7 mouse cellular contexts compared by ENCODE assay signal in the genomic region with DNA sequence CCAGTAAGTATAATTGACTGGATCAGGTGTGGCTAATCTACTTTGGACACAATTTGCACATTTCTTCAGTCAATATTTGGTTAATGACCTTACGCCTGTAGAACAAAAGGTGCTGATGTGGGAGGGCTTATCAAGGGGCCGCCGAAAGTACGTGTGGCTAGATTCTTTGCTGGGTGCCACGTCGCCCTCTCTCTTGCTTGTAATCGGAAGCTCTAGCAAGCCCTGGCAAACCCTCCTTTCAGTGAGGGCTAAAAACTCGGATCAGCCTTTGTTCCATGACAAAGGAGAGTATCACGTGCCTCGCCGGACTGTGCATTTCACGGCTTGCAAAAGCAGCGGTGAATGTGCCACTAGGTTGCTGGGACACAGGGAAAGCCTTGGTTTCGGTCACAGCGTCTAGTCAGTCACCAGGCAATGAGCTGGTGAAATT. TPM values are rescaled to one million over a fixed set of nuclear protein-coding genes. Genes with fewer than 3 reads are reported as not detected.
DNase-seq lines count a peak whose midpoint lies in the region; ATAC-seq and TF ChIP-seq lines count a peak whose summit lies in the region.

No protein-coding gene starts in this region.

- peak; percentile 93 for DNase-seq in ES-CJ7 (ENCODE audit: low read depth, low spot score)
- DNase-seq in embryonic facial prominence, embryonic 10.5 days (ENCODE audit: low spot score) = peak; percentile 84
- peak; percentile 84 for DNase-seq in hindbrain, embryonic 14.5 days (ENCODE audit: low spot score)
- DNase-seq in urinary bladder, postnatal 36 days (ENCODE audit: low spot score in 2 of 2) = peak; percentile 17 to 25

- TF ChIP-seq POLR2A in myocyte (IDR thresholded peaks at IDR 0.05; ENCODE audit: insufficient read length, low read depth) = peak; percentile 28

- peak overlapping the region; percentile 67 for H3K4me2 ChIP-seq in hindbrain, embryonic 14.5 days (replicated peaks)
- peak overlapping the region; percentile 85 for H3K4me2 ChIP-seq in liver, embryonic 12.5 days
- H3K4me2 ChIP-seq in myocyte (ENCODE audit: low read depth) = peak overlapping the region; percentile 91

- H3K4me1 ChIP-seq in embryonic facial prominence, embryonic 10.5 days = peaks cover 18% of the 10 kb centered on the region
- H3K4me1 ChIP-seq in hindbrain, embryonic 14.5 days (replicated peaks; ENCODE audit: control insufficient read depth, insufficient read depth, low read length) = peaks cover 20% of the 10 kb centered on the region
- peaks cover 49% of the 10 kb centered on the region for H3K4me1 ChIP-seq in liver, embryonic 12.5 days

- peak overlapping the region; percentile 98 for H3K27ac ChIP-seq in embryonic facial prominence, embryonic 10.5 days (replicated peaks)
- peak overlapping the region; percentile 99 for H3K27ac ChIP-seq in hindbrain, embryonic 14.5 days
- peak overlapping the region; percentile 97 for H3K27ac ChIP-seq in liver, embryonic 12.5 days

- H3K9ac ChIP-seq in hindbrain, embryonic 14.5 days = peak overlapping the region; percentile 95
- H3K9ac ChIP-seq in liver, embryonic 12.5 days = peak overlapping the region; percentile 94

- H3ac ChIP-seq in C2C12 (ENCODE audit: control insufficient read depth, insufficient read length, low read depth) (peak overlapping the region; percentile 21), myocyte (ENCODE audit: control insufficient read depth, insufficient read length) (no peak overlapping the region)

- WGBS in embryonic facial prominence, embryonic 10.5 days = under 1% methylated on average over 15 of the region's 15 CpGs
- WGBS in hindbrain, embryonic 14.5 days = under 1% methylated on average over 15 of the region's 15 CpGs
- 3% methylated on average over 15 of the region's 15 CpGs for WGBS in liver, embryonic 12.5 days (ENCODE audit: insufficient replicate concordance)

- H3K36me3 ChIP-seq in C2C12 (ENCODE audit: control insufficient read depth, insufficient read depth) (peaks cover 14% of the 10 kb centered on the region), myocyte (ENCODE audit: control insufficient read depth, insufficient read depth) (no peaks in the 10 kb centered on the region)
- H3K36me3 ChIP-seq in embryonic facial prominence, embryonic 10.5 days (replicated peaks) = peaks cover 45% of the 10 kb centered on the region
- peaks cover 30% of the 10 kb centered on the region for H3K36me3 ChIP-seq in hindbrain, embryonic 14.5 days (replicated peaks; ENCODE audit: control insufficient read depth, insufficient read depth)
- H3K36me3 ChIP-seq in liver, embryonic 12.5 days = peaks cover 59% of the 10 kb centered on the region

- no peak for TF ChIP-seq CTCF in C2C12 (IDR thresholded peaks at IDR 0.05; ENCODE audit: control insufficient read depth, insufficient read depth, insufficient read length)

- H3K79me2 ChIP-seq in C2C12 (ENCODE audit: control insufficient read depth, insufficient read depth) (peaks cover 33% of the 10 kb centered on the region), myocyte (ENCODE audit: control insufficient read depth, insufficient read depth) (no peaks in the 10 kb centered on the region)

- peak; percentile 47 for ATAC-seq in hindbrain, embryonic 14.5 days (ENCODE audit: low FRiP score)
- no peak for ATAC-seq in liver, embryonic 12.5 days

- H3K4me3 ChIP-seq in C2C12 (ENCODE audit: insufficient read depth, poor library complexity, severe bottlenecking) = peak overlapping the region; percentile 45
- peak overlapping the region; percentile 87 for H3K4me3 ChIP-seq in embryonic facial prominence, embryonic 10.5 days
- peak overlapping the region; percentile 79 for H3K4me3 ChIP-seq in hindbrain, embryonic 14.5 days (replicated peaks; ENCODE audit: low read length)
- H3K4me3 ChIP-seq in liver, embryonic 12.5 days = peak overlapping the region; percentile 87
- peak overlapping the region; percentile 37 for H3K4me3 ChIP-seq in myocyte

- H3K79me3 ChIP-seq in C2C12 (ENCODE audit: low read depth) = peaks cover 12% of the 10 kb centered on the region

- no peaks in the 10 kb centered on the region for H3K9me3 ChIP-seq in embryonic facial prominence, embryonic 10.5 days
- H3K9me3 ChIP-seq in hindbrain, embryonic 14.5 days (ENCODE audit: control insufficient read depth, low read length) = no peaks in the 10 kb centered on the region
- no peaks in the 10 kb centered on the region for H3K9me3 ChIP-seq in liver, embryonic 12.5 days (replicated peaks)

- no peaks in the 10 kb centered on the region for H3K27me3 ChIP-seq in C2C12 (ENCODE audit: control insufficient read depth, insufficient read depth, insufficient read length)
- peaks cover 15% of the 10 kb centered on the region for H3K27me3 ChIP-seq in embryonic facial prominence, embryonic 10.5 days (replicated peaks; ENCODE audit: low read depth, poor library complexity, severe bottlenecking)
- no peaks in the 10 kb centered on the region for H3K27me3 ChIP-seq in hindbrain, embryonic 14.5 days (ENCODE audit: control insufficient read depth, insufficient read depth, low read length)
- H3K27me3 ChIP-seq in liver, embryonic 12.5 days (replicated peaks) = peaks cover 5% of the 10 kb centered on the region
- H3K27me3 ChIP-seq in myocyte (ENCODE audit: control insufficient read depth, insufficient read depth, insufficient read length) = no peaks in the 10 kb centered on the region

TF ChIP-seq in C2C12, 6 proteins besides CTCF, POLR2A, EP300 and RAD21:
- TF ChIP-seq MYOD1 (IDR thresholded peaks at IDR 0.05; ENCODE audit: control insufficient read depth, insufficient read length, low read depth) = no peak
- peak; percentile 82 for TF ChIP-seq USF1 (IDR thresholded peaks at IDR 0.05; ENCODE audit: low read depth)
- TF ChIP-seq MYOG (IDR thresholded peaks at IDR 0.05; ENCODE audit: control insufficient read depth, extremely low read depth, insufficient read length) = no peak

TF ChIP-seq in myocyte, 11 proteins besides CTCF, POLR2A, EP300 and RAD21:
- TF ChIP-seq USF1 (IDR thresholded peaks at IDR 0.05; ENCODE audit: low read depth) (peak; percentile 59), CEBPB (IDR thresholded peaks at IDR 0.05; ENCODE audit: insufficient read depth, poor library complexity, severe bottlenecking) (no peak)
TF ChIP-seq in myocyte: peak in this region for 1.

RNA-seq across cellular contexts. Expression of a gene that starts 2.6 kb away (rescaled TPM):
- polyA plus RNA-seq in C2C12 (2012; fragmentation: generic; extraction: Trizol) = 83.6 TPM
- polyA plus RNA-seq in embryonic facial prominence, embryonic 10.5 days (2016; fragmentation: Nextera tagmentation; extraction: Ambion mirVana) = 362 and 367 TPM in 2 replicates
- 938 and 954 TPM in 2 replicates for polyA plus RNA-seq in hindbrain, embryonic 14.5 days (2014; fragmentation: Nextera tagmentation; extraction: Ambion mirVana)
- 819 and 854 TPM in 2 replicates for polyA plus RNA-seq in liver, embryonic 12.5 days (2016; fragmentation: Nextera tagmentation; extraction: Ambion mirVana)
- 31.2 TPM for polyA plus RNA-seq in myocyte (2012; fragmentation: generic; extraction: Trizol)

RNA-seq across cellular contexts. Expression of a gene that starts 39.9 kb away (rescaled TPM):
- polyA plus RNA-seq in C2C12 (2012; fragmentation: generic; extraction: Trizol) (28.2 TPM), myocyte (2012; fragmentation: generic; extraction: Trizol) (52.6 TPM)
- polyA plus RNA-seq in embryonic facial prominence, embryonic 10.5 days (2016; fragmentation: Nextera tagmentation; extraction: Ambion mirVana) = 60.1 and 66.2 TPM in 2 replicates
- polyA plus RNA-seq in hindbrain, embryonic 14.5 days (2014; fragmentation: Nextera tagmentation; extraction: Ambion mirVana) = 66.1 and 66.7 TPM in 2 replicates
- 46.4 and 50.8 TPM in 2 replicates for polyA plus RNA-seq in liver, embryonic 12.5 days (2016; fragmentation: Nextera tagmentation; extraction: Ambion mirVana)

RNA-seq across cellular contexts. Expression of a gene that starts 56.8 kb away (rescaled TPM):
- polyA plus RNA-seq in C2C12 (2012; fragmentation: generic; extraction: Trizol) (6.4 TPM), myocyte (2012; fragmentation: generic; extraction: Trizol) (11.3 TPM)
- polyA plus RNA-seq in embryonic facial prominence, embryonic 10.5 days (2016; fragmentation: Nextera tagmentation; extraction: Ambion mirVana) = 13.9 and 14.3 TPM in 2 replicates
- polyA plus RNA-seq in hindbrain, embryonic 14.5 days (2014; fragmentation: Nextera tagmentation; extraction: Ambion mirVana) = 14.5 and 25.4 TPM in 2 replicates
- polyA plus RNA-seq in liver, embryonic 12.5 days (2016; fragmentation: Nextera tagmentation; extraction: Ambion mirVana) = 9.6 and 11.7 TPM in 2 replicates

Comparison
In these comparisons a context has a peak if more than half of its experiments do, and no peak if none do; other contexts are left out.
1. H3K4me3 ChIP-seq: peak in every context shown above with its lines; median percentile 87 in embryonic facial prominence, embryonic 10.5 days; 87 in liver, embryonic 12.5 days; 79 in hindbrain, embryonic 14.5 days; 45 in C2C12; 37 in myocyte.
2. DNase-seq: peak in every context shown above with its lines; median percentile 93 in ES-CJ7; 84 in embryonic facial prominence, embryonic 10.5 days; 84 in hindbrain, embryonic 14.5 days; 21 in urinary bladder, postnatal 36 days.